Mouse (Mus musculus) cerebellum, adult 2 months (tissue): Measurements from ENCODE around the gene Bysl.

ENCODE experiments used
- CTCF ChIP-seq: fragments of 200-500 bp; IDR thresholded peaks from 2 replicates; pipeline ENCODE4 v1.5.1; 2011; ENCODE audit warnings: low read depth, mild to moderate bottlenecking, control low read depth, low read length, moderate library complexity, borderline replicate concordance; ENCODE audit not compliant: insufficient read depth
- POLR2A ChIP-seq: fragments of 200-500 bp; IDR thresholded peaks from 2 replicates; pipeline ENCODE4 v1.6.1; 2011; ENCODE audit warnings: low read length, control low read depth, borderline replicate concordance; ENCODE audit not compliant: insufficient read depth

DNA sequence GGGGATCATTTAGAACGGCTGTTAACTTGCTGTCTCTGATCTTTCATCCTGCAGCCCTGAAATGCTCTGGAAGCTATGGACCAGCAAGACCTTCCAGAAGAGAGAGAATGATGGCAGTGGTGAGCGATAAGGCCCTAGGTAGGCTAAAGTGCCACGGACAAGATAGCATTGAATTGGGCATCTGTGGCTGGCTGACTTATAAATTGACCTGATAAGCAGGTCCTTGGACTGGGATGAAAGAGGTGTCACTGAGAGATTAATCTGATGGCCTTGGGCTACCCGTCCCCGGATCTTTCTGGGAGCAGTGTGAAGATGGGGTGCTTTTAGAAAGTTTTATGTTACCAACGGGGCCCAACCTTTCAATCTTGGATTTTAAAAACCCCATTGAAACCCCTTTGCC is 32.6 kb downstream of the Bysl start:
- TF ChIP-seq CTCF (no peak), POLR2A (no peak)
